Mouse (Mus musculus): ENCODE data around the gene Ica1.

GRCm38 (mm10) chr6:8647513-8648184 is 130.6 kb downstream of the Ica1 start:
- TF ChIP-seq CTCF (IDR thresholded peaks at IDR 0.05; ENCODE audit: low read depth) = no peak
- TF ChIP-seq EP300 (IDR thresholded peaks at IDR 0.05; ENCODE audit: low read depth) = peak; percentile 60

Data from liver, embryonic 14.5 days (tissue).